Mouse (Mus musculus) left cerebral cortex, adult 8-10 months (tissue): ENCODE data around the gene Hipk3. TPM values are rescaled to one million over a fixed set of nuclear protein-coding genes. Genes with fewer than 3 reads are reported as not detected.

Source experiments
- DNase-seq, 2 experiments: peaks; one replicate each; pipeline ENCODE4 v3.0.0; 2022; ENCODE audit warnings: low spot score in 2 of 2
- total RNA-seq, 4 experiments: library from RNA; stranded (reverse); gene quantifications; 2 replicates each; pipeline ENCODE4 v1.2.4; 2022

Hipk3 gene
- total RNA-seq, 4 experiments from 2014 or later, result 91.0 to 102 (median 98.9) TPM

- no peak for DNase-seq
Measured at GRCm38 (mm10) chr2:104472056-104472455, 22.2 kb downstream of the Hipk3 start.

- DNase-seq, result no peak
Measured at GRCm38 (mm10) chr2:104471161-104471560, 23.1 kb downstream of the Hipk3 start.

DNA sequence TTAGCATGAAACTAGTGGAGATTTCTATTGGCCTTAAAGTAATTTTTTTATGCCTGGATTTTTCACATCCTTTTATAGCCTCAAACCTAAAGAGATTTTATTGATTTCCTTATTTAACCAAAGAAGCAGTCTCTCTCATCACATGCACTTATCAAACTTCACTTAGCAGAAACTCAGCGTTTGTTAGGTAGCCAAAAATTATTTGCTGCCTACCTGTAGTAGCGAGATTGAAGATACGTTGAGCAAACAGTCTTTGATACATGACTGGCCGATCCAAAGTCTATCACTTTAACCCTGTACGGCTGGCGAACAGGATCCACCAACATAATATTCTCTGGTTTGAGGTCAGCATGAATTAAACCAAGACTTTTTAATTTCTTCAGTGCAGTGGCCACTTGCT, 23.7 kb downstream of the Hipk3 start:
- DNase-seq, result no peak

DNA sequence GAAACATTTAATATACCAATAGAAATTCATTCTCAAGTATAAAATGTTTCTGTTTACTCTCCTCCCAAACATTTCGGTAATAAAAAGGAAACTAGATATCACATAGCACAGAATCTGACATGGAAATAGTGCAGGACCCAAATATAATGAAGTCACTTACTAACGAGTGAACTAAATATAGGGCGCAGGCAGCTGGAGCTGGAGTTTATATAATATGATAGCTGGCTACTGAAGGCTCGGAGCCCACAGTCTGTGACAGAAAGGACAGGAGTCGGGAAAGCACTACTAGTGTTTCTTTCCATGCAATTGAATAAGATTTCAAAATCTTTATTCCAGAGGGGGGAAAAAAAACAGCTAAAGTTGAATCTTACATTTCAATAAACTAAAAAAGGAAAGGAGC, 25.8 kb downstream of the Hipk3 start:
- no peak for DNase-seq

DNA sequence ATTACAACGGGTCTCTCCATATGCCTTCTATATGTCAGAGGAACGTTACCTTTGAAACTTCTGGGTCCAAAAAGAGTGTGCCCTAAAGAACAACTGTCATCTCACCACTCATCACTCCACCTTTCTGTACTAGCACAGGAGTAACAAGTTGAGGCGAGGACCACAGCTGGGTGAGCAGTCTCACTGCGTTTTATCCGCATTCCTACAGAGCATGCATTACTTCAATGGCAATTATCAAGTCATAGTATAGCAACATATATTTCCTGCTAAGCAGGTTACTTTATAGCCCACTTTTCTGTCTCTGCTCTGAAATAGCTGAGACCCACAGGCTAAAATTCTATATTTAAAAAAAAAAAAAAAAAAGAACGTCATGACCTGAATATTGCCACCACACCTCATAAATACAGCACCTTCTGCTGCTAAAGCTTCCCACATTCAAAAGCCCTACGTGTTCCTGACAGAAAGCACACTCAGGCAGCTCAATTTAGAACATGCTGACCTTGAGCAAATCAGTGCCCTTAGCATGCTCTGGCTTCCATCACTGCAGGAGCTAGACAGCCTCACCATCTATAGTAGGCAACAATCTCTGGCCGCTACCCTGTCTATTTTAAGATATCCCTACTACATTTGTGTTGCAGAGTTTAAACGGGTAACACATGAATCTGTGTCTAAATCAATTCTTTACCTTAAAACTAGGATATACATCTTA, 27.2 kb downstream of the Hipk3 start:
- no peak for DNase-seq

DNA sequence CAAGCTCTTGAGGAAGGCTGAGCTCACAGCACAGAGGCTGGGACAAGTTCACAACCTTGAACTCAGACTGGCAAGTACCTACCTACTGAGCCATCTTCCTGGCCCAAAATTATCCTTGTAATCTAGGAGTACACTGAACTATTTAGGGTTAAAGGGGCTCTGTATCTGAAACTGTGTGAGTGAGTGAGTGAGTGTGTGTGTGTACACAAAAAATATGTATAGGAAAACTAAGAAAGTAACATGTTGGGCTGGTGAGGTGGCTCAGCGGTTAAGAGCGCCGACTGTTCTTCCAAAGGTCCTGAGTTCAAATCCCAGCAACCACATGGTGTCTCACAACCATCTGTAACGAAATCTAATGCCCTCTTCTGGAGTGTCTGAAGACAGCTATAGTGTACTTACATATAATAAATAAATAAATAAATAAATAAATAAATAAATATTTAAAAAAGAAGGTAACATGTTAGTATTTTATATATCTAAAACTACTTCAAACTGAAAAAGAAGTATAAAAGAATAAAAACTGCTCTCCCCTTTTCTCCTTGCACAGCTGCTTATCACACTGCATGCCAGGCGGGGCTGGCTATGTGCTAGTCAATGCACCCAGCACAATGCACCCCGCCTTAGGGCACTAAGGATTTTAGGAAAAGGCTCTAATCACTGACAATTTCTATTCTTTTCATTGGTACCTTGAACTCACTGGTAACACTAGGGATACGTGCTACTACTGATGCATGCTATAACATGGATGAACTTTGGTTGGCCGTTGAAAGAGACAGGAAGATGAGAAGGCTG, 28.4 kb downstream of the Hipk3 start:
- DNase-seq, result no peak

DNA sequence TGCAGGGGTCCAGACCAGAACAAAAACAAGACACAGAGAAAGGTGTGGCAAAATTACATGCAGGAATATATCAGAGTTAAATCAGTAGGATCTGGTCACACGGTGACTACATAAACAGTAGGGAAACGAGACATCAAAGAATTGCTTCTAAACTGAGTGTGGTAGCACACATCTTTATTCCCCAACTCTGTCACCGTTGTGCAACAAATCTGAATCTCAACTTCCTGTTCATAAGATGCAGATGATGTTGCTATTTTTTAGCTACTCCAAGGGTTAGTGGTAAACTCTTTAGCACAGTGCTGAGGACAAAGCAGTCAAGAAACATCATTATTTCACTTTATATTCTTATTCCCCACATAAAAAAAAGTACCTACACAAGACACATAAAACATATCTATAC, 34.2 kb downstream of the Hipk3 start:
- no peak for DNase-seq

GRCm38 (mm10) chr2:104458569-104459332, 35.5 kb downstream of the Hipk3 start:
- DNase-seq, result no peak

DNA sequence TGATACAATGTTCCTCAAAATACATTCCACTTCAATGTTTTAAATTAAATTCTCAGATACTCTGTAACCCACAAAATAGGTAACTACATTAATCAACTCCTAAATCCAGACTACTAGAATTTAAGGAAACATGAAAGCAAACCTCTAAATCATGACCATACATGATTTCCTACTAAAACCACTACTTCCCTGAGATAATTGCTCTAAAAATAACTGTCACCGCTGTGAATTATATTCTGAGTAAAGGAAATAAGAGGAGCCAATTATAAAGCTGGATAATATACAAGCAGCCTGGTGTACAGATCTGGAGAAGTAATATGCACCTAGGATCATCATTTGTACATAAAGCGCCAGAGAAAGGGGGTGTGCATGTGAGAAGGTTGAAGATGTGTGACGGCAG, 37.1 kb downstream of the Hipk3 start:
- DNase-seq, result no peak

DNA sequence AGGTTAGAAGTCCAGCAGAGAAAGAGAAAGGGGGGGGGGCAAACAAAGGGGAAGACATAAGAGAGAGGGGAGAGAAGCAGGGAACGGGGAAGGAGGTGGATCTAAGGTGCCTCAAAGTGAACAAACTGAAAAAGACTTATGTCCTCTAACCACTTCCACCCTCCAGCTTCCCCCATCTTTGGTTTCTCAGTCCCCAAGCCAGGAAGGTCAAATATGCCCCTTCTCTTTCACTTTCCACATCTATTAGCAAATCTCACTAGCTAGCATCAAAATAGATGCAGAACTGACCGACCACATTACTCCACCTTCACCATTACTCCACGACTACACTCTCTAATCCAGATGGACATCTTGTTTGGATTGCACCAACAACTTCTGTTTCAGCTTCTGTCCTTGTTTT, 43.6 kb downstream of the Hipk3 start:
- no peak for DNase-seq

DNA sequence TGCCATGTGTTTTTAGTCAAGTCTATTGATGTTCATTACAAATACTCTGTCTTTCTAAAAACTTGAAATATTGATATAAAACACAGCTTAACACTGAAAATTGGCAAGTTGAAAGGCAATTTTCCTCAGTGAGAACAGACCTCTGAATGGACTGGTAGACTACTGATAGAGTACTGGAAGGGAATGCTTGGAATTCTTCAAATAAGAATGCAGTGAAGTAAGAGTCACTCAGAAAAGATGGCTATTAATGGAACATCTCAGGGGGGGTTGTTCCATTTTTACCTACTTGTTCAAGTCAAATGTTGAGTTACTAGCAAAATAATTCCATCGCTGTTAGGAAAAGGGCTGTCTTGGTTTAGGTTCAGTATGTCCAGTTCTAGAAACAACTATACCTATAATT, 45.1 kb downstream of the Hipk3 start:
- DNase-seq, result no peak

DNA sequence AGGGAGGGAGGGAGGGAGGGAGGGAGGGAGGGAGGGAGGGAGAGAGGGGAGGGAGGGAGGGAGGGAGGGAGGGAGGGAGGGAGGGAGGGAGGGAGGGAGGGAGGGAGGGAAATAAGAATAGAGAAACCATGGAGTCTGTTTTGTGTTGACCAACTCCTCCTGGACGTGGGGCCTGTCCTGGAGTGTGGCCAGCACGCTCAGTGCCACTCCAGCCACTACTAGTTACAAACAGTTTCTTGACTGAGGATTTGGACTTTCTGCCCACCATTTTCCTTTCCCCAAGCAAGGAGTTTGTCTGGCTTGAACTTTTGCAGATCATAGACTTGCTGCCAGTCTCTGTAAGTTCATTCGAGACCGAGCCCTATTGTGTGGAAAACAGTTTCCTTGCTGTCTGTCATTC, 46.0 kb downstream of the Hipk3 start:
- DNase-seq, result no peak

DNA sequence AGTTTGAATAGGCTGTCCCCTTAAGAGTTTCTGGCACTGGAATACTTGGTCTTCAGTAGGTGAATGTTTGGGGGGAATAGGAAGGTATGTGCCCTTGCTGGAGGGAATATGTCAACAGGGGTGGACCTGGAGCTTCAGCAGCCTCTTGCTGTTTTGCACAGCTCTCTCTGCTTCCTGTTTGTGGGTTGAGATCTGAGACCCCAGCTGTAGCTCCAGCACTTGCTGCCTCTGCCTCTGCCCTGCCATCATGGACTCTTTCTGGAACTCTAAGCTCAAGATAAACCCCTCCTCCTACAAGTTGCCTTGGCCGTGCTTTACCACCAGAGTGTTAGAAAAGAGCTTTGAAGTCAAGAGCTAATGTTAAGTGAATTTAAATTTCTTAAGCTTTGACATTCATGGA, 48.2 kb downstream of the Hipk3 start:
- no peak for DNase-seq

- peak in 1 of 2 experiments; percentile 38 for DNase-seq
Measured at GRCm38 (mm10) chr2:104444776-104445175, 49.5 kb downstream of the Hipk3 start.

- no peak for DNase-seq
Measured at GRCm38 (mm10) chr2:104442341-104442740, 51.9 kb downstream of the Hipk3 start.

GRCm38 (mm10) chr2:104436226-104436625, 58.0 kb downstream of the Hipk3 start:
- DNase-seq, result no peak

- no peak for DNase-seq
Measured at GRCm38 (mm10) chr2:104431067-104431466, 63.2 kb downstream of the Hipk3 start.

DNA sequence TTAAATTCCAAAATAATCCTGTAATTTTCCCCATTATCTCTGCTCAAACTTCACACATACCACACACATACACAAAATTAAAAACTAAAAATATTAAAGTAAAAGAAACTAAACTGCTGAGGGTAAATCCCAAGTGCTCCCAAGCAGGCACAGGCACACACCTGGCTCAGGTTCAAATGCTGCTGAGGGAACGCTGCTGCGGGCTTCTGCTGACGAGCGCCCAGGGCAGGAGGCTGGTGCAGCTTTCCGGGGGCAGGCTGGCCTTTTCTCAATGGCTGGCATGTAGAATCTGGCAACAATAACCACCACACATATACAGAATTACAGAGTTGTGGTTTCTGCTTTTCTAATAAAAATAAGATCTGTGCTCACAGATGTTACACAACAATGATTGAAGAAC, 63.7 kb downstream of the Hipk3 start:
- DNase-seq, result no peak

GRCm38 (mm10) chr2:104426112-104426511, 68.1 kb downstream of the Hipk3 start:
- DNase-seq, result no peak

DNA sequence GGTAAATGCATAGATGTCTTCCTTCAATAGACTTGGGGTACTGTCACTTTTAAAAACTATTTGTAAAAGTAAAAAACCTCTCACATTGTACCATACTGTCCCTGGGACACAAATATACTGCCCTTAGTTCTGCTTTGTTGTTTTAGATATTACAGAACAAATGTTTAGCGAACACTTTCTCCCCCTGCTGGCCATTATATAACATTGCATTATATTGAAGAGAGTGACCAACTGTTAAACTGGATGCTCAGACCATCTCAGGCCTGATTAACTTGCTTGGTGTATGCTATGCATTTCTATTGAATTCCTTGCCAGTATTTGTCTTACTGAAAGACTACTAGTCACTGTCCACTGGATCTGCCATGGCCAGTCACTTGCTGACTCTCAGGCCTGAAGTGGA, 72.0 kb downstream of the Hipk3 start:
- no peak for DNase-seq

GRCm38 (mm10) chr2:104420805-104421204, 73.4 kb downstream of the Hipk3 start:
- no peak for DNase-seq

DNA sequence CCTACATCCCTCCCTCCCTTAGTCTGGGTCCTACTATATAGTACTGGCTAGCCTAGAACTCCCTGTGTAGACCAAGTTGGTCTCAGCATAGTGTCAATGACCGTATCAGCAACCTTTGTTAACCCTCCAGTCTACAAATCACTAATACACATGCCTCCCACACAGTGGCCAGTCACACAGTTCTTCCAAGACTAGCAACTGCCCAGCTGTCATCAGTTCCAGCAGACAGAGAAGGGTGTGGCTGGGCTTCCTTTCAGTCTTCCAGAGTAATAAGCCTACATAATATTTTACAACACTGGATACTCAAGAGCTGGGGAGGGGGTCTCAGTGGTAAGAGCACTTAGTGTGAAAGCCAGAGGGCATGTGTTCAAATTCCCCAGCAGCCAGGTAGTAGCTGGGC, 74.2 kb downstream of the Hipk3 start:
- no peak for DNase-seq
